Mouse (Mus musculus): ENCODE measurements around the gene Hspa4l. TPM values are rescaled to one million over a fixed set of nuclear protein-coding genes. Genes with fewer than 3 reads are reported as not detected.
"Not testable (repeated sequence)": the region's sequence is repeated elsewhere in the genome, so short reads cannot be mapped to it uniquely, and the experiment has no call there.

Hspa4l gene
- polyA plus RNA-seq, 1 experiment from 2014 or later: 47.8 TPM

- Histone ChIP-seq H3K4me2 (no peak overlapping the region), H3K4me3 (no peak overlapping the region), H3K36me3 (peaks cover 62% of the 10 kb centered on the region), H3K27me3 (no peaks in the 10 kb centered on the region), H3K9me3 (no peaks in the 10 kb centered on the region), H3K27ac (replicated peaks) (no peak overlapping the region), H3K4me1 (replicated peaks) (no peaks in the 10 kb centered on the region), H3K9ac (no peak overlapping the region)
- 93% methylated on average over 2 of the region's 2 CpGs for WGBS
- no peak for ATAC-seq (ENCODE audit: low read depth)
Observed at GRCm38 (mm10) chr3:40761312-40761711, 17.0 kb downstream of the Hspa4l start.

GRCm38 (mm10) chr3:40793783-40794182 lies 49.5 kb downstream of the Hspa4l start:
- H3K9me3 ChIP-seq: no peaks in the 10 kb centered on the region
- WGBS: 93% methylated on average over 2 of the region's 2 CpGs
- no peak overlapping the region for H3K27ac ChIP-seq (replicated peaks)
- no peak overlapping the region for H3K4me3 ChIP-seq
- no peaks in the 10 kb centered on the region for H3K4me1 ChIP-seq (replicated peaks)
- H3K36me3 ChIP-seq: peaks cover 29% of the 10 kb centered on the region
- ATAC-seq (ENCODE audit: low read depth): no peak
- H3K4me2 ChIP-seq: no peak overlapping the region
- H3K9ac ChIP-seq: no peak overlapping the region
- no peaks in the 10 kb centered on the region for H3K27me3 ChIP-seq

GRCm38 (mm10) chr3:40798054-40798453 lies 53.8 kb downstream of the Hspa4l start:
- 75% methylated on average over 1 of the region's 1 CpGs for WGBS
- Histone ChIP-seq H3K4me2 (no peak overlapping the region), H3K9me3 (no peaks in the 10 kb centered on the region), H3K36me3 (peaks cover 8% of the 10 kb centered on the region; the same call in 1 of the 2 replicates), H3K4me3 (no peak overlapping the region), H3K27ac (replicated peaks) (no peak overlapping the region), H3K4me1 (replicated peaks) (peaks cover 16% of the 10 kb centered on the region), H3K27me3 (no peaks in the 10 kb centered on the region), H3K9ac (no peak overlapping the region)
- ATAC-seq (ENCODE audit: low read depth): no peak

- ATAC-seq (ENCODE audit: low read depth): no peak
- H3K27ac ChIP-seq (replicated peaks): no peak overlapping the region
- no peaks in the 10 kb centered on the region for H3K9me3 ChIP-seq
- no peak overlapping the region for H3K4me2 ChIP-seq
- H3K9ac ChIP-seq: no peak overlapping the region
- H3K4me1 ChIP-seq (replicated peaks): peaks cover 16% of the 10 kb centered on the region
- H3K36me3 ChIP-seq: peaks cover 4% of the 10 kb centered on the region; the same call in 1 of the 2 replicates
- 39% methylated on average over 7 of the region's 7 CpGs for WGBS
- no peak overlapping the region for H3K4me3 ChIP-seq
- H3K27me3 ChIP-seq: no peaks in the 10 kb centered on the region
Observed at GRCm38 (mm10) chr3:40798500-40798899, 54.2 kb downstream of the Hspa4l start.

- peak within 1 kb of the TSS; percentile 43 for H3K27ac ChIP-seq (replicated peaks)
- H3K4me3 ChIP-seq: peak within 1 kb of the TSS; percentile 89
- 2% methylated on average over 66 of the region's 66 CpGs for WGBS
Observed at GRCm38 (mm10) chr3:40799530-40800372, 55.5 kb downstream of the Hspa4l start, which contains the start of gene Plk4. Gene Plk4, plus strand, starts transcription at chr3:40800019.

GRCm38 (mm10) chr3:40800373-40800823 lies 56.1 kb downstream of the Hspa4l start:
- peak overlapping the region; percentile 75 for H3K9ac ChIP-seq
- H3K36me3 ChIP-seq: peaks cover 9% of the 10 kb centered on the region
- H3K27me3 ChIP-seq: no peaks in the 10 kb centered on the region
- H3K27ac ChIP-seq (replicated peaks): peak overlapping the region; percentile 38
- peak overlapping the region; percentile 89 for H3K4me3 ChIP-seq
- ATAC-seq (ENCODE audit: low read depth): peak; percentile 89
- H3K4me1 ChIP-seq (replicated peaks): peaks cover 16% of the 10 kb centered on the region
- H3K9me3 ChIP-seq: no peaks in the 10 kb centered on the region
- 1% methylated on average over 34 of the region's 37 CpGs for WGBS
- H3K4me2 ChIP-seq: peak overlapping the region; percentile 98

More at GRCm38 (mm10) chr3:40799530-40800372, 55.5 kb downstream of the Hspa4l start, which contains the start of gene Plk4:
- Histone ChIP-seq H3K36me3 (0 out of 2 replicates have a peak, but pooled peaks cover 3% of the 10 kb centered on the region), H3K4me2 (peak within 1 kb of the TSS; percentile 98), H3K9me3 (no peaks in the 10 kb centered on the region), H3K27me3 (no peaks in the 10 kb centered on the region), H3K9ac (peak within 1 kb of the TSS; percentile 75), H3K4me1 (replicated peaks) (peaks cover 16% of the 10 kb centered on the region)
- peak; percentile 99 for ATAC-seq (ENCODE audit: low read depth)

GRCm38 (mm10) chr3:40806871-40807270 lies 62.6 kb downstream of the Hspa4l start:
- Histone ChIP-seq H3K9ac (no peak overlapping the region), H3K9me3 (no peaks in the 10 kb centered on the region), H3K36me3 (peaks cover 33% of the 10 kb centered on the region), H3K27ac (replicated peaks) (no peak overlapping the region), H3K4me3 (no peak overlapping the region), H3K4me1 (replicated peaks) (no peaks in the 10 kb centered on the region), H3K27me3 (no peaks in the 10 kb centered on the region), H3K4me2 (no peak overlapping the region)
- ATAC-seq (ENCODE audit: low read depth): no peak
- 71% methylated on average over 2 of the region's 2 CpGs for WGBS

- ATAC-seq (ENCODE audit: low read depth): no peak
- 93% methylated on average over 10 of the region's 10 CpGs for WGBS
- Histone ChIP-seq H3K27ac (replicated peaks) (no peak overlapping the region), H3K4me1 (replicated peaks) (no peaks in the 10 kb centered on the region), H3K36me3 (peaks cover 45% of the 10 kb centered on the region), H3K27me3 (no peaks in the 10 kb centered on the region), H3K4me2 (no peak overlapping the region), H3K4me3 (no peak overlapping the region), H3K9ac (no peak overlapping the region), H3K9me3 (no peaks in the 10 kb centered on the region)
Observed at GRCm38 (mm10) chr3:40808686-40809085, 64.4 kb downstream of the Hspa4l start.

- no peak overlapping the region for H3K27ac ChIP-seq (replicated peaks)
- no peaks in the 10 kb centered on the region for H3K4me1 ChIP-seq (replicated peaks)
- H3K27me3 ChIP-seq: no peaks in the 10 kb centered on the region
- WGBS: 60% methylated on average over 2 of the region's 2 CpGs
- no peaks in the 10 kb centered on the region for H3K9me3 ChIP-seq
- no peak overlapping the region for H3K4me2 ChIP-seq
- no peak overlapping the region for H3K9ac ChIP-seq
- H3K36me3 ChIP-seq: peaks cover 52% of the 10 kb centered on the region
- ATAC-seq (ENCODE audit: low read depth): 0 out of 2 replicates have a peak, but pooled peaks have one; percentile 47
- H3K4me3 ChIP-seq: no peak overlapping the region
Observed at GRCm38 (mm10) chr3:40809894-40810293, 65.6 kb downstream of the Hspa4l start.

- Histone ChIP-seq H3K4me1 (replicated peaks) (no peaks in the 10 kb centered on the region), H3K36me3 (peaks cover 54% of the 10 kb centered on the region), H3K9me3 (no peaks in the 10 kb centered on the region), H3K9ac (no peak overlapping the region), H3K27ac (replicated peaks) (no peak overlapping the region), H3K27me3 (no peaks in the 10 kb centered on the region), H3K4me3 (no peak overlapping the region), H3K4me2 (no peak overlapping the region)
- ATAC-seq (ENCODE audit: low read depth): no peak
- WGBS: 93% methylated on average over 2 of the region's 2 CpGs
Observed at GRCm38 (mm10) chr3:40813275-40813674, 69.0 kb downstream of the Hspa4l start.

- peak overlapping the region; percentile 60 for H3K4me2 ChIP-seq
- 81% methylated on average over 5 of the region's 6 CpGs for WGBS
Observed at GRCm38 (mm10) chr3:40845521-40845920, 101.2 kb downstream of the Hspa4l start.

More at GRCm38 (mm10) chr3:40845521-40845920, 101.2 kb downstream of the Hspa4l start:
- not testable (repeated sequence) for H3K27me3 ChIP-seq; ATAC-seq (ENCODE audit: low read depth); H3K9me3 ChIP-seq; H3K4me1 ChIP-seq (replicated peaks); H3K36me3 ChIP-seq
- Histone ChIP-seq H3K9ac (peak overlapping the region; percentile 75; the same call in 1 of the 2 replicates), H3K4me3 (peak overlapping the region; percentile 53), H3K27ac (replicated peaks) (peak overlapping the region; percentile 82; the same call in 1 of the 2 replicates)

All from neural tube, embryonic 13.5 days (tissue).